Mouse (Mus musculus) lung, postnatal 0 days (tissue): ENCODE results near the gene Trit1. TPM values are rescaled to one million over a fixed set of nuclear protein-coding genes. Genes with fewer than 3 reads are reported as not detected.

Source experiments
- ATAC-seq: fragments of 200-750 bp; cut with Nextera tagmentation; 2 replicates; pipeline ENCODE4 v1.8.0; 2017; ENCODE audit warnings: moderate library complexity
- DNase-seq: peaks from one replicate; pipeline ENCODE4 v3.0.0-alpha.2; 2016; ENCODE audit warnings: low spot score
- H3K27ac ChIP-seq: fragments of 300-500 bp; sonication (generic); 2 replicates; pipeline ENCODE4 v1.5.1; 2014; ENCODE audit warnings: antibody characterized with exemption, mild to moderate bottlenecking, low read length, mixed read lengths
- H3K27me3 ChIP-seq: fragments of 300-500 bp; sonication (generic); replicated peaks from 2 replicates; pipeline ENCODE4 v1.6.1; 2014; ENCODE audit warnings: low read length, mixed read lengths; ENCODE audit not compliant: insufficient read depth
- H3K36me3 ChIP-seq: fragments of 300-500 bp; sonication (generic); 2 replicates; pipeline ENCODE4 v1.6.1; 2014; ENCODE audit warnings: low read length, mixed read lengths; ENCODE audit not compliant: insufficient read depth
- H3K4me1 ChIP-seq: fragments of 300-500 bp; sonication (generic); 2 replicates; pipeline ENCODE4 v1.6.1; 2014; ENCODE audit warnings: antibody characterized with exemption, low read depth, low read length, mixed read lengths; ENCODE audit not compliant: insufficient read depth
- H3K4me2 ChIP-seq: fragments of 300-500 bp; sonication (generic); replicated peaks from 2 replicates; pipeline ENCODE4 v1.6.1; 2014; ENCODE audit warnings: low read depth, mild to moderate bottlenecking, low read length, moderate library complexity, mixed read lengths
- H3K4me3 ChIP-seq: fragments of 300-500 bp; sonication (generic); 2 replicates; pipeline ENCODE4 v1.5.1; 2014; ENCODE audit warnings: low read depth, low read length
- H3K9ac ChIP-seq: fragments of 300-500 bp; sonication (generic); replicated peaks from 2 replicates; pipeline ENCODE4 v1.6.1; 2014; ENCODE audit warnings: low read depth, mild to moderate bottlenecking
- H3K9me3 ChIP-seq: fragments of 300-500 bp; sonication (generic); 2 replicates; pipeline ENCODE4 v1.6.1; 2016; ENCODE audit warnings: low read length, mixed read lengths
- CTCF ChIP-seq: IDR thresholded peaks from 2 replicates; pipeline ENCODE4 v1.5.1; 2016; ENCODE audit warnings: antibody characterized with exemption, mild to moderate bottlenecking
- EP300 ChIP-seq: IDR thresholded peaks from 2 replicates; pipeline ENCODE4 v1.6.1; 2016; ENCODE audit warnings: antibody characterized with exemption, mild to moderate bottlenecking, control low read depth
- WGBS: fragments of 180-500 bp; shearing (Covaris S2); extraction: QIAGEN DNeasy Blood & Tissue Kit; methylation state at CpG from one replicate; pipeline ENCODE4 v1.1.7; 2014; 5-methylcytosine and 5-hydroxymethylcytosine counted together
- polyA plus RNA-seq: library from polyadenylated mRNA; unstranded; fragments of >200 nt; fragmentation: Nextera tagmentation; extraction: Ambion mirVana; gene quantifications from 2 replicates; pipeline ENCODE4 v1.2.1, GENCODE M21; 2015

Trit1 gene
- polyA plus RNA-seq, 1 experiment from 2014 or later: 11.1 TPM

GRCm38 (mm10) chr4:123054172-123054790, 37.9 kb downstream of the Trit1 start:
- Histone ChIP-seq H3K4me3 (no peak overlapping the region), H3K36me3 (peaks cover 10% of the 10 kb centered on the region; the same call in 1 of the 2 replicates), H3K27me3 (no peaks in the 10 kb centered on the region), H3K4me2 (no peak overlapping the region), H3K9ac (no peak overlapping the region), H3K9me3 (no peaks in the 10 kb centered on the region), H3K27ac (no peak overlapping the region), H3K4me1 (peaks cover 17% of the 10 kb centered on the region; the same call in 1 of the 2 replicates)
- DNase-seq (no peak), ATAC-seq (no peak)
- TF ChIP-seq CTCF: no peak
- TF ChIP-seq EP300: no peak
- 71% methylated on average over 16 of the region's 16 CpGs for WGBS

- DNase-seq (peak; percentile 62), ATAC-seq (peak; percentile 75)
- H3K36me3 ChIP-seq: peaks cover 10% of the 10 kb centered on the region; the same call in 1 of the 2 replicates
- 57% methylated on average over 3 of the region's 3 CpGs for WGBS
- H3K4me2 ChIP-seq: no peak overlapping the region
- no peak overlapping the region for H3K4me3 ChIP-seq
- H3K9me3 ChIP-seq: no peaks in the 10 kb centered on the region
- H3K27me3 ChIP-seq: no peaks in the 10 kb centered on the region
- no peak overlapping the region for H3K27ac ChIP-seq
- no peaks in the 10 kb centered on the region for H3K4me1 ChIP-seq
- no peak overlapping the region for H3K9ac ChIP-seq
- TF ChIP-seq CTCF: no peak
- no peak for TF ChIP-seq EP300
Observed at GRCm38 (mm10) chr4:123056560-123057109, 40.2 kb downstream of the Trit1 start.

GRCm38 (mm10) chr4:123057957-123058356, 41.6 kb downstream of the Trit1 start:
- no peak for TF ChIP-seq CTCF
- no peak for TF ChIP-seq EP300

GRCm38 (mm10) chr4:123061744-123062143, 45.3 kb downstream of the Trit1 start:
- Histone ChIP-seq H3K4me3 (no peak overlapping the region), H3K9ac (no peak overlapping the region), H3K4me2 (no peak overlapping the region), H3K27me3 (no peaks in the 10 kb centered on the region), H3K4me1 (no peaks in the 10 kb centered on the region), H3K36me3 (no peaks in the 10 kb centered on the region), H3K27ac (no peak overlapping the region), H3K9me3 (no peaks in the 10 kb centered on the region)
- 71% methylated on average over 5 of the region's 5 CpGs for WGBS
- DNase-seq (no peak), ATAC-seq (no peak)
- no peak for TF ChIP-seq CTCF
- TF ChIP-seq EP300: no peak

More at GRCm38 (mm10) chr4:123057957-123058356, 41.6 kb downstream of the Trit1 start:
- no peaks in the 10 kb centered on the region for H3K27me3 ChIP-seq
- 39% methylated on average over 1 of the region's 1 CpGs for WGBS
- H3K4me1 ChIP-seq: no peaks in the 10 kb centered on the region
- peaks cover 10% of the 10 kb centered on the region; the same call in 1 of the 2 replicates for H3K36me3 ChIP-seq
- no peak overlapping the region for H3K4me2 ChIP-seq
- DNase-seq (no peak), ATAC-seq (no peak)
- H3K9me3 ChIP-seq: no peaks in the 10 kb centered on the region
- no peak overlapping the region for H3K4me3 ChIP-seq
- no peak overlapping the region for H3K27ac ChIP-seq
- no peak overlapping the region for H3K9ac ChIP-seq

- Histone ChIP-seq H3K4me2 (no peak overlapping the region), H3K4me1 (no peaks in the 10 kb centered on the region), H3K9me3 (no peaks in the 10 kb centered on the region), H3K9ac (no peak overlapping the region), H3K27ac (no peak overlapping the region), H3K4me3 (no peak overlapping the region), H3K36me3 (no peaks in the 10 kb centered on the region), H3K27me3 (no peaks in the 10 kb centered on the region; the same call in 1 of the 2 replicates)
- WGBS: 71% methylated on average over 6 of the region's 6 CpGs
- TF ChIP-seq EP300 (no peak), CTCF (no peak)
- ATAC-seq (no peak), DNase-seq (no peak)
Observed at GRCm38 (mm10) chr4:123068646-123069045, 52.2 kb downstream of the Trit1 start.

GRCm38 (mm10) chr4:123071266-123071966, 55.0 kb downstream of the Trit1 start:
- WGBS: 4% methylated on average over 13 of the region's 13 CpGs
- Histone ChIP-seq H3K4me1 (no peaks in the 10 kb centered on the region), H3K4me3 (no peak overlapping the region), H3K36me3 (no peaks in the 10 kb centered on the region), H3K9me3 (no peaks in the 10 kb centered on the region), H3K27me3 (no peaks in the 10 kb centered on the region; the same call in 1 of the 2 replicates), H3K27ac (no peak overlapping the region), H3K4me2 (peak overlapping the region; percentile 28; the same call in 1 of the 2 replicates), H3K9ac (no peak overlapping the region)
- no peak for TF ChIP-seq EP300
- TF ChIP-seq CTCF: peak; percentile 67
- ATAC-seq (peak; percentile 94), DNase-seq (peak; percentile 85)
